Mouse (Mus musculus) heart, embryonic 11.5 days (tissue): Measurements from ENCODE around the gene Olfr1410. TPM values are rescaled to one million over a fixed set of nuclear protein-coding genes. Genes with fewer than 3 reads are reported as not detected.

Experiments
- ATAC-seq: fragments of 200-750 bp; cut with Nextera tagmentation; replicated peaks from 2 replicates; pipeline ENCODE4 v1.8.0; 2017; ENCODE audit warnings: moderate library complexity; ENCODE audit not compliant: insufficient number of reproducible peaks, low FRiP score, low TSS enrichment
- H3K27ac ChIP-seq: fragments of 300-500 bp; sonication (generic); 2 replicates; pipeline ENCODE4 v1.5.1; 2014; ENCODE audit warnings: mild to moderate bottlenecking, low read depth, low read length
- H3K27me3 ChIP-seq: fragments of 300-500 bp; sonication (generic); 2 replicates; pipeline ENCODE4 v1.6.1; 2014; ENCODE audit warnings: mild to moderate bottlenecking, low read length, mixed read lengths; ENCODE audit not compliant: control insufficient read depth, insufficient read depth
- H3K36me3 ChIP-seq: fragments of 300-500 bp; sonication (generic); 2 replicates; pipeline ENCODE4 v1.6.1; 2014; ENCODE audit warnings: mild to moderate bottlenecking, low read length, moderate library complexity, mixed read lengths; ENCODE audit not compliant: control insufficient read depth, insufficient read depth
- H3K4me1 ChIP-seq: fragments of 300-500 bp; sonication (generic); 2 replicates; pipeline ENCODE4 v1.6.1; 2014; ENCODE audit warnings: low read length; ENCODE audit not compliant: control insufficient read depth, insufficient read depth
- H3K4me2 ChIP-seq: fragments of 300-500 bp; sonication (generic); 2 replicates; pipeline ENCODE4 v1.6.1; 2014; ENCODE audit warnings: mild to moderate bottlenecking, moderate library complexity
- H3K4me3 ChIP-seq: fragments of 300-500 bp; sonication (generic); 2 replicates; pipeline ENCODE4 v1.5.1; 2014; ENCODE audit warnings: low read depth, low read length
- H3K9ac ChIP-seq: fragments of 300-500 bp; sonication (generic); 2 replicates; pipeline ENCODE4 v1.6.1; 2014; ENCODE audit warnings: mild to moderate bottlenecking, low read depth, low read length, moderate library complexity
- H3K9me3 ChIP-seq: fragments of 300-500 bp; sonication (generic); replicated peaks from 2 replicates; pipeline ENCODE4 v1.6.1; 2016; ENCODE audit warnings: low read length; ENCODE audit not compliant: control insufficient read depth
- WGBS: fragments of 180-500 bp; shearing (Covaris S2); extraction: QIAGEN DNeasy Blood & Tissue Kit; methylation state at CpG from one replicate; pipeline ENCODE4 v1.1.7; 2014; ENCODE audit not compliant: insufficient replicate concordance; 5-methylcytosine and 5-hydroxymethylcytosine counted together
- polyA plus RNA-seq: library from polyadenylated mRNA; unstranded; fragments of >200 nt; fragmentation: Nextera tagmentation; extraction: Ambion mirVana; gene quantifications from 2 replicates; pipeline ENCODE4 v1.2.1, GENCODE M21; 2014

The Olfr1410 gene
- polyA plus RNA-seq, 1 experiment from 2014 or later = not detected

GRCm38 (mm10) chr1:92654676-92655075 lies 49.1 kb downstream of the Olfr1410 start:
- no peak for ATAC-seq
- H3K4me2 ChIP-seq = no peak overlapping the region
- WGBS = 51% methylated on average over 2 of the region's 2 CpGs
- H3K27ac ChIP-seq = no peak overlapping the region
- H3K4me3 ChIP-seq = no peak overlapping the region
- peaks cover 18% of the 10 kb centered on the region; the same call in 1 of the 2 replicates for H3K27me3 ChIP-seq
- no peaks in the 10 kb centered on the region for H3K36me3 ChIP-seq
- H3K9me3 ChIP-seq = no peaks in the 10 kb centered on the region
- no peak overlapping the region for H3K9ac ChIP-seq
- H3K4me1 ChIP-seq = no peaks in the 10 kb centered on the region

GRCm38 (mm10) chr1:92657025-92657820 lies 51.6 kb downstream of the Olfr1410 start:
- ATAC-seq = no peak
- H3K9ac ChIP-seq = no peak overlapping the region
- H3K36me3 ChIP-seq = no peaks in the 10 kb centered on the region
- 71% methylated on average over 11 of the region's 11 CpGs for WGBS
- peaks cover 16% of the 10 kb centered on the region; the same call in 1 of the 2 replicates for H3K27me3 ChIP-seq
- H3K27ac ChIP-seq = no peak overlapping the region
- H3K4me3 ChIP-seq = no peak overlapping the region
- no peak overlapping the region for H3K4me2 ChIP-seq
- no peaks in the 10 kb centered on the region for H3K9me3 ChIP-seq
- no peaks in the 10 kb centered on the region for H3K4me1 ChIP-seq

DNA sequence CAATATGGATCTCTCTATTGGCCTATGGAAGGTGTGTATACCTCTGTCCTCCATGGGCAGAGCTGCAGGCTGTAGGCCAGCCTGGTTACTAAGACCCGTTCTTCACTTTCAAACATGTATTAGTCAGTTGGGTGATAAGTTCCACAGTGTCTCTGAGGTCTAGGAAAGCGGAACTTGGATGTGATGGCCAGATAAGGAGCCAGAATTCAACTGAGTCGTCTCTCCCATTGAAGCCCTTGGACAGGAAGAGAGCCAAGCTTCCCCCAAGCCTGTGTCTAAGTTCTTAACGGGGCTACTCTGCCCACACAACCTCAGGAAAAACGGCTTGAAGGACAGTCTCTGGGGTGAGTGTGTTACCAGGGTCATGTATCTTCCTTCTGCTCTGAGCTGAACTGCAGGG lies 53.8 kb downstream of the Olfr1410 start:
- 45% methylated on average over 5 of the region's 5 CpGs for WGBS
- no peak for ATAC-seq
- Histone ChIP-seq H3K27ac (no peak overlapping the region), H3K27me3 (peaks cover 10% of the 10 kb centered on the region; the same call in 1 of the 2 replicates), H3K4me1 (no peaks in the 10 kb centered on the region), H3K4me2 (no peak overlapping the region), H3K36me3 (no peaks in the 10 kb centered on the region), H3K9me3 (no peaks in the 10 kb centered on the region), H3K9ac (no peak overlapping the region), H3K4me3 (no peak overlapping the region)

Other genes with a start within 250 kb of the Olfr1410 start
- gene Ndufa10, start 131.9 kb upstream of the Olfr1410 start, polyA plus RNA-seq = 462 and 465 TPM in 2 replicates
- not detected in 2 replicates for gene Olfr1416, start 120.7 kb upstream of the Olfr1410 start, polyA plus RNA-seq
- not detected in 2 replicates for gene Olfr1415, start 109.7 kb upstream of the Olfr1410 start, polyA plus RNA-seq
- gene Olfr1414, start 87.1 kb upstream of the Olfr1410 start, polyA plus RNA-seq = not detected in 2 replicates
- gene Olfr1413, start 34.5 kb upstream of the Olfr1410 start, polyA plus RNA-seq = not detected in 2 replicates
- not detected in 2 replicates for gene Olfr1412, start 20.0 kb upstream of the Olfr1410 start, polyA plus RNA-seq
- not detected in 2 replicates for gene Olfr1411, start 11.4 kb upstream of the Olfr1410 start, polyA plus RNA-seq
- not detected in 2 replicates for gene Olfr12, start 12.0 kb downstream of the Olfr1410 start, polyA plus RNA-seq
- gene Cops9, start 36.2 kb downstream of the Olfr1410 start, polyA plus RNA-seq = 382 and 405 TPM in 2 replicates
- gene Otos, start 43.1 kb downstream of the Olfr1410 start, polyA plus RNA-seq = not detected in 2 replicates
- 25.9 and 34.3 TPM in 2 replicates for gene Gpc1, start 225.9 kb downstream of the Olfr1410 start, polyA plus RNA-seq